Mouse (Mus musculus) NIH3T3 (cell line): ENCODE measurements around the gene Ern1.
"Not testable (repeated sequence)": the region's sequence is repeated elsewhere in the genome, so short reads cannot be mapped to it uniquely, and the experiment has no call there.

Source experiments
- DNase-seq: peaks from one replicate; pipeline ENCODE4 v3.0.0-alpha.2; 2012; ENCODE audit warnings: low read depth

The Ern1 gene

DNA sequence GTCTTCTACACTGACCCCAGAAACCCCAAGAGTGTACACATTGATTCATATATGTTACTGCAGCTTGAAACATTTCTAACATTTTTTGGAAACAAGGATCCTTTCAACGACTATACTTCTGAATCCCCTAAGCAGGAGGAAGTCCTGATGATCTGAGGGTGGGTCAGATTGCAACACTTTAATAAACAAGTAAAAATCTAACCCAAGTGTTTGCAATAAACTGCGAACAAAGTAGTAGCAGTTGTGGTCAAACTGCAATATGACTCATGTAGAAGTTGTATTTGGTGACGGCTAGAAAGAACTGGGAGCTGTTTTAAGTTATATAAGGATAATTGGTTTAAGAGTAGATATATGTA, 7.1 kb downstream of the Ern1 start:
- DNase-seq = peak; percentile 75

DNA sequence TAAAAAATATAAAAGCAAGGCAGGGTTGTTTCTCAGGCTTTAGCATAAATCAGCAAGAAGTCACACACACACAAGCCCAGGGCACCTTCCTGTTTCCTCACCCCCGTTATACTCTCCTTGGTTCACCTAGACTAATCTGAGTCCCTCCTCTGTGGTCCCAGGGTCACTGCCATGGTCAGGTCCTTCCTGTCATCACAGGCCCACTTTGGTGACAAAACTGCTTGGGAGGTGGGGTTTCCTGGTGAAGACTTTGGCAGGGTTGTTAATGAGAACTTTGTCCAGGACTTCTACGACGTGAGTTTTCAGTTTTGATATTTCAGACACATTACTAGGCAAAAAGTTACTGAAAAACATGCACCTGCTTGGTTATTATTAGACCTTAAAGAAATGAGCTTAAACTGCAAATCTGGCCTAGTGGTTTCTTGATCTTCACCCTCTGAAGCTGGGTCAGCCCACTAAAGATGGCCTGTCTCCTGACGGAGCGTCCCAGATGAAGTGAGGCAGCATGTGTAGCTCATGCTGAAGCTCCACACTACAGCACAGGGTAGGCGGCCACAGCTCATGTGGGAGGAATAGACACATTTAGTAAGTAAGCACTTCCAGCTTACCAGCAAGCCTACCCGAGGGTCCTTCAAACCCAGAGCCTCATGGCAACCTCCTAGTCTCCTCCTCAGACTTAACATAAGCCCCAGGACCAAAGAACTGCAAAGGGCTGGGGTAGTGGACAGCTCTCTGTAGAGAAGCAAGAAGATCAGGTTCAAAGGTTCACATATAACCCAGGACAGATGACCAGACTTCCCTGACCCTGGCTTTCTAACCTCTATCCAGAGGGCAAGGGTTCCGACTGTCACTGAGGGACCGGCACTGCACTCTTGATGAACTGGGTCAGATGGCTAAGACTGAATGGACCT, 7.8 kb downstream of the Ern1 start:
- DNase-seq = no peak

GRCm38 (mm10) chr11:106478745-106479144, 8.9 kb downstream of the Ern1 start:
- no peak for DNase-seq

- no peak for DNase-seq
Observed at GRCm38 (mm10) chr11:106477505-106478160, 10.0 kb downstream of the Ern1 start.

- peak; percentile 71 for DNase-seq
Observed at GRCm38 (mm10) chr11:106475309-106475708, 12.3 kb downstream of the Ern1 start.

DNA sequence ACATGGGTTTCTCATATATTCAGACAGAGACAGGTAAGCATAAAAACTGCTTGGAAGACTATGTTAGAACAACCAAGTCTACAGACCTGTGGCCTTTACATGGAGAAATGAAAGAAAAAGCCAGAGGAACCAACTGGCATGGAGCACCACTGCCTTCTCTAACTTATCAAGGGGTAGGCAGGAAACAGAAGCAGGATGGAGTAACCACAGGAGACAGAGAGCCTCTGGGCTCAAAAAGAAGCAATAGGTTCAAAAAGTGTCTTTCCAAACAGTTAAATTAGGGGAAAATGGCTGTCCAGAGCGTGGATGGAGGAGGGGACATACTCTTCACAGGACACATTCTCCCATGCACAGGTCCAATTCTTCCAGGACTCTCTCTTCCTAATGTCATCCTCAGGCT, 16.0 kb downstream of the Ern1 start:
- DNase-seq = no peak

GRCm38 (mm10) chr11:106468509-106468908, 19.1 kb downstream of the Ern1 start:
- no peak for DNase-seq

- DNase-seq = no peak
Observed at GRCm38 (mm10) chr11:106465932-106466331, 21.7 kb downstream of the Ern1 start.

- DNase-seq = no peak
Observed at GRCm38 (mm10) chr11:106465545-106465903, 22.1 kb downstream of the Ern1 start.

- no peak for DNase-seq
Observed at GRCm38 (mm10) chr11:106464681-106465544, 22.7 kb downstream of the Ern1 start.

DNA sequence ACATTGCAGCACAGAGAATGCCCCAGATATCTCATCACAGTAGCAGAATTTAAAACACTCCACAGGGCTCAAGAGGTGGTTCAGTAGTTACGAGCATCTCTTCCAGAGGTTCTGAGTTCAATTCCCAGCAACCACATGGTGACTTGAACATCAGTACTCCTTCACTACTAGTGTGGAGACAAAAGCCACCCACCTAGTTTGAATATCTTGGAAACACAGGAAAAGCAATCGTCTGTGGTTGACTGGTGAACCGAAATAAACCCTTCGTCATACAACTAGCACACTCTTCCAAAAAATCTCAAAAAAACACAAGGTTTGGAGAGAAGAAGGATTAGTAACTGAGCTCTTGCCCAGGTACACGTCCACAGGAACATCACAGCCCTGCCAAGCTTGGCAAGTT, 23.8 kb downstream of the Ern1 start:
- no peak for DNase-seq

- DNase-seq = no peak
Observed at GRCm38 (mm10) chr11:106462309-106462708, 25.3 kb downstream of the Ern1 start.

- DNase-seq = no peak
Observed at GRCm38 (mm10) chr11:106461145-106461932, 26.3 kb downstream of the Ern1 start.

- no peak for DNase-seq
Observed at GRCm38 (mm10) chr11:106460671-106461070, 27.0 kb downstream of the Ern1 start.

GRCm38 (mm10) chr11:106458540-106458939, 29.1 kb downstream of the Ern1 start:
- DNase-seq = no peak

GRCm38 (mm10) chr11:106443646-106444045, 44.0 kb downstream of the Ern1 start:
- DNase-seq = no peak

GRCm38 (mm10) chr11:106442564-106442963, 45.1 kb downstream of the Ern1 start:
- not testable (repeated sequence) for DNase-seq

GRCm38 (mm10) chr11:106440318-106440717, 47.3 kb downstream of the Ern1 start:
- no peak for DNase-seq

DNA sequence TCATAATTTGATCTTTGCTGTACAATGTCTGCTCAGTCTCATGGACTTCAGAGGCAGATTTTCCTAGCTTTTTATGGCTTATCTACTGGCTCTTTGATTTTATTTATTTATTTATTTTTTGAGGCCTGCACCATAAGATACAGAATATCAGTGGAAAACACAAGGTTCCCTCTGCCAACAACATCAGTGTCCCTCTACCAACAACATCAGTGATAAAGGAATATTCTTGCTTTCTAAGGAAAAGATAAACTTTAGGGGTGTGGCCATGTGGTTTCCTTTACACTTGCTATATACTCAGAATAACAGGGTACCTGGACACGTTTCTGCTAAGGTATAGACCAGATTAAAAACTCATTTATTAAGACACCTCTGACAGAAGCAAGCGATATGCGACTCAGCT, 48.3 kb downstream of the Ern1 start:
- DNase-seq = no peak

- DNase-seq = peak; percentile 28
Observed at GRCm38 (mm10) chr11:106438524-106439177, 49.0 kb downstream of the Ern1 start.

- peak; percentile 74 for DNase-seq
Observed at GRCm38 (mm10) chr11:106437543-106437942, 50.1 kb downstream of the Ern1 start.
